Mouse (Mus musculus) MEL (cell line): ENCODE data around the gene Prdm16. TPM values are rescaled to one million over a fixed set of nuclear protein-coding genes. Genes with fewer than 3 reads are reported as not detected.

Experiments
- DNase-seq: peaks from one replicate; pipeline ENCODE4 v3.0.0; 2011; ENCODE audit warnings: low read depth, low spot score
- H3K27ac ChIP-seq: 2 replicates; pipeline ENCODE4 v1.5.1; 2012; ENCODE audit warnings: low read depth, mild to moderate bottlenecking, control low read depth, low read length, moderate library complexity; ENCODE audit not compliant: control insufficient read depth
- H3K27me3 ChIP-seq, 2 experiments: fragments of 150-350 bp in 1 of 2; sonication (generic) in 1 of 2; 2 replicates each; pipeline ENCODE4 v1.6.1; 2012; ENCODE audit warnings: low read length in 2 of 2, mild to moderate bottlenecking in 2 of 2, improper control_type of control experiment in 1 of 2, moderate library complexity in 1 of 2; ENCODE audit not compliant: insufficient read depth in 2 of 2, control insufficient read depth in 1 of 2
- H3K36me3 ChIP-seq, 2 experiments: 2 replicates each; pipeline ENCODE4 v1.6.1; 2012 to 2014; ENCODE audit warnings: low read length in 2 of 2, improper control_type of control experiment in 1 of 2, inconsistent platforms in 1 of 2, mild to moderate bottlenecking in 1 of 2; ENCODE audit not compliant: insufficient read depth in 2 of 2, control insufficient read depth in 1 of 2
- H3K4me1 ChIP-seq, 2 experiments: fragments of 150-350 bp in 1 of 2; sonication (generic) in 1 of 2; 2 replicates each; pipeline ENCODE4 v1.6.1; 2012; ENCODE audit warnings: low read length in 2 of 2, improper control_type of control experiment in 1 of 2, mild to moderate bottlenecking in 1 of 2; ENCODE audit not compliant: insufficient read depth in 2 of 2, control insufficient read depth in 1 of 2
- H3K4me3 ChIP-seq, 2 experiments: fragments of 150-350 bp in 1 of 2; sonication (generic) in 1 of 2; 2 replicates each; pipeline ENCODE4 v1.5.1; 2012; ENCODE audit warnings: low read depth in 2 of 2, low read length in 2 of 2, mild to moderate bottlenecking in 2 of 2, moderate library complexity in 2 of 2, control low read depth in 1 of 2, improper control_type of control experiment in 1 of 2; ENCODE audit not compliant: control insufficient read depth in 1 of 2, insufficient read depth in 1 of 2
- H3K79me2 ChIP-seq: 2 replicates; pipeline ENCODE4 v1.6.1; 2012; ENCODE audit warnings: mild to moderate bottlenecking, low read length, moderate library complexity; ENCODE audit not compliant: control insufficient read depth, poor library complexity, insufficient read depth
- H3K9ac ChIP-seq: 2 replicates; pipeline ENCODE4 v1.6.1; 2012; ENCODE audit warnings: low read depth, mild to moderate bottlenecking, control low read depth, low read length, moderate library complexity; ENCODE audit not compliant: control insufficient read depth, poor library complexity, severe bottlenecking
- H3K9me3 ChIP-seq: fragments of 150-350 bp; sonication (generic); replicated peaks from 2 replicates; pipeline ENCODE4 v1.6.1; 2012; ENCODE audit warnings: mild to moderate bottlenecking, low read length, improper control_type of control experiment, moderate library complexity; ENCODE audit not compliant: insufficient read depth
- CTCF ChIP-seq, 3 experiments: IDR thresholded peaks in 2 of 3; conservative IDR thresholded peaks in 1 of 3; 2 replicates each; pipeline ENCODE4 v1.5.1; 2011 to 2012; ENCODE audit warnings: low read length in 3 of 3, low read depth in 2 of 3, mild to moderate bottlenecking in 2 of 3, improper control_type of control experiment in 1 of 3, inconsistent platforms in 1 of 3, mixed read lengths in 1 of 3, moderate library complexity in 1 of 3; ENCODE audit not compliant: control insufficient read depth in 1 of 3, insufficient read depth in 1 of 3, poor library complexity in 1 of 3, severe bottlenecking in 1 of 3
- GATA1 ChIP-seq: IDR thresholded peaks from 2 replicates; pipeline ENCODE4 v1.6.1; 2011; ENCODE audit warnings: low read depth, low read length, improper control_type of control experiment
- HCFC1 ChIP-seq: IDR thresholded peaks from 2 replicates; pipeline ENCODE4 v1.6.1; 2012; ENCODE audit warnings: low read depth, mild to moderate bottlenecking, inconsistent platforms, low read length, improper control_type of control experiment, moderate library complexity
- MAFK ChIP-seq: IDR thresholded peaks from 2 replicates; pipeline ENCODE4 v1.6.1; 2011; ENCODE audit warnings: low read depth, mild to moderate bottlenecking, low read length, improper control_type of control experiment, borderline replicate concordance
- MEF2A ChIP-seq: IDR thresholded peaks from 2 replicates; pipeline ENCODE4 v1.6.1; 2014; ENCODE audit warnings: low read depth, mild to moderate bottlenecking, inconsistent platforms, low read length, improper control_type of control experiment; ENCODE audit not compliant: poor library complexity, insufficient replicate concordance, severe bottlenecking; ENCODE audit errors: extremely low read depth
- MYB ChIP-seq: IDR thresholded peaks from 2 replicates; pipeline ENCODE4 v1.6.1; 2011; ENCODE audit warnings: mild to moderate bottlenecking, low read depth, low read length, improper control_type of control experiment
- MYC ChIP-seq: IDR thresholded peaks from 2 replicates; pipeline ENCODE4 v1.6.1; 2011; ENCODE audit warnings: low read depth, mild to moderate bottlenecking, low read length, improper control_type of control experiment, moderate library complexity
- POLR2A ChIP-seq, 2 experiments: IDR thresholded peaks; 2 replicates each; pipeline ENCODE4 v1.6.1; 2011 to 2012; ENCODE audit warnings: low read length in 2 of 2, mild to moderate bottlenecking in 2 of 2, control low read depth in 1 of 2, improper control_type of control experiment in 1 of 2, low read depth in 1 of 2, moderate library complexity in 1 of 2; ENCODE audit not compliant: control insufficient read depth in 1 of 2, insufficient read depth in 1 of 2, poor library complexity in 1 of 2
- RAD21 ChIP-seq: IDR thresholded peaks from 2 replicates; pipeline ENCODE4 v1.6.1; 2011; ENCODE audit warnings: mild to moderate bottlenecking, low read depth, low read length, improper control_type of control experiment
- RCOR1 ChIP-seq: IDR thresholded peaks from 2 replicates; pipeline ENCODE4 v1.6.1; 2012; ENCODE audit warnings: low read depth, mild to moderate bottlenecking, inconsistent platforms, low read length, improper control_type of control experiment
- SIN3A ChIP-seq: IDR thresholded peaks from 2 replicates; pipeline ENCODE4 v1.6.1; 2012; ENCODE audit warnings: low read length, improper control_type of control experiment, inconsistent platforms
- SMC3 ChIP-seq: IDR thresholded peaks from 2 replicates; pipeline ENCODE4 v1.6.1; 2011; ENCODE audit warnings: low read depth, low read length, improper control_type of control experiment
- TBP ChIP-seq: IDR thresholded peaks from 2 replicates; pipeline ENCODE4 v1.8.0; 2011; ENCODE audit warnings: low read depth, low read length, improper control_type of control experiment
- UBTF ChIP-seq: IDR thresholded peaks from 2 replicates; pipeline ENCODE4 v1.6.1; 2012; ENCODE audit warnings: low read depth, mild to moderate bottlenecking, inconsistent platforms, low read length, improper control_type of control experiment, moderate library complexity, borderline replicate concordance; ENCODE audit not compliant: insufficient read depth
- polyA plus RNA-seq, 2 experiments: library from polyadenylated mRNA; stranded (reverse) in 1 of 2; unstranded in 1 of 2; fragments of >175 nt in 1 of 2; fragments of >200 nt in 1 of 2; gene quantifications; 2 replicates each; pipeline versions ENCODE4 v1.2.1 to v1.2.4; 2012; ENCODE audit warnings: low replicate concordance in 2 of 2, low read depth in 1 of 2; ENCODE audit not compliant: insufficient read length in 2 of 2, insufficient read depth in 1 of 2, missing spikeins in 1 of 2
- total RNA-seq: library from RNA; depleted of rRNA; stranded (reverse); fragments of 300-350 nt; gene quantifications from 2 replicates; pipeline ENCODE4 v1.2.3, GENCODE M21; 2012

The Prdm16 gene
- total and polyA plus RNA-seq, 3 experiments = not detected

- Histone ChIP-seq H3K79me2 (no peaks in the 10 kb centered on the region), H3K9ac (no peak overlapping the region), H3K9me3 (no peaks in the 10 kb centered on the region), H3K36me3 (no peaks in the 10 kb centered on the region), H3K4me1 (no peaks in the 10 kb centered on the region), H3K4me3 (no peak overlapping the region), H3K27ac (no peak overlapping the region), H3K27me3 (no peaks in the 10 kb centered on the region)
- no peak for DNase-seq
- TF ChIP-seq HCFC1 = no peak
- TF ChIP-seq SMC3 = no peak
- TF ChIP-seq TBP = no peak
- TF ChIP-seq SIN3A = no peak
- no peak for TF ChIP-seq MEF2A
- no peak for TF ChIP-seq POLR2A (IDR thresholded peaks at IDR 0.05; ENCODE audit: control insufficient read depth in 1 of 2, insufficient read depth in 1 of 2, low read depth in 1 of 2, low read length in 2 of 2, poor library complexity in 1 of 2)
These were observed 227.4 kb downstream of the Prdm16 start for GRCm38 (mm10) chr4:154409237-154409721.

GRCm38 (mm10) chr4:154402948-154403347, 233.7 kb downstream of the Prdm16 start:
- no peak for DNase-seq
- H3K9me3 ChIP-seq = no peaks in the 10 kb centered on the region
- no peaks in the 10 kb centered on the region for H3K36me3 ChIP-seq
- TF ChIP-seq MYB (no peak), UBTF (no peak), RAD21 (no peak), RCOR1 (no peak), SIN3A (no peak), CTCF (IDR thresholded peaks at IDR 0.05 in 2 of 3, conservative IDR thresholded peaks at IDR 0.05 in 1 of 3; ENCODE audit: control insufficient read depth in 1 of 3, insufficient read depth in 1 of 3, low read depth in 2 of 3, low read length in 3 of 3, poor library complexity in 1 of 3, severe bottlenecking in 1 of 3) (no peak), MYC (no peak), MAFK (no peak), GATA1 (no peak)
- H3K9ac ChIP-seq = no peak overlapping the region
- H3K4me3 ChIP-seq = no peak overlapping the region
- H3K27ac ChIP-seq = no peak overlapping the region
- H3K79me2 ChIP-seq = no peaks in the 10 kb centered on the region
- H3K27me3 ChIP-seq = no peaks in the 10 kb centered on the region
- no peaks in the 10 kb centered on the region for H3K4me1 ChIP-seq
